Mouse (Mus musculus) olfactory bulb, adult 2 months (tissue): ENCODE measurements around the gene Lsm8.

Experiments used
- CTCF ChIP-seq: fragments of 200-500 bp; IDR thresholded peaks from 2 replicates; pipeline ENCODE4 v1.5.1; 2012; ENCODE audit warnings: low read depth, mild to moderate bottlenecking, low read length, moderate library complexity; ENCODE audit not compliant: insufficient read depth
- POLR2A ChIP-seq: fragments of 200-500 bp; IDR thresholded peaks from 2 replicates; pipeline ENCODE4 v1.6.1; 2012; ENCODE audit warnings: mild to moderate bottlenecking, low read depth, low read length, moderate library complexity; ENCODE audit not compliant: insufficient read depth

DNA sequence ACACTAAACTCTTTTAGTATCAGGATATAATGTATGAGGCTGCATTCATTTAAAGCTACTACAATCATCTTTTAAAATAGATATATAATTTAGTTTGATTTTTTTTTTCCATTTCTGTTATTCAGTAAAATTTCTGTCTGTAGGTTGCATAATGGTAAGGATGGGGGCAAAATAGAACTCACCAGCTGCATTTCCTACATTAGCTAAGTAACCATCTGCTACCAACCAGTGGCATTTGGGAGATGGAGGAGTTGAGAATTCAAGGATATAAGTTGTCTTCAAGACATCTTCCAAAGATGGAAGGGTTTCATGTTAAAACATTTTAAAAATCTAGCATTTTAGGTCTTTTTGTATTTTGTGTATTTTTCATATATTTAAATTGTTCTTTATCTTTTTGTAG is 6.9 kb downstream of the Lsm8 start:
- TF ChIP-seq POLR2A (no peak), CTCF (no peak)
